Mouse (Mus musculus) neutrophil, adult 83 days (primary cell): ENCODE data around the gene Asphd1. TPM values are rescaled to one million over a fixed set of nuclear protein-coding genes. Genes with fewer than 3 reads are reported as not detected.

ENCODE experiments used
- total RNA-seq, 2 experiments: library from RNA; stranded (reverse); gene quantifications; one replicate each; pipeline ENCODE4 v1.2.4; 2023

The Asphd1 gene
- total RNA-seq, result not detected

GRCm38 (mm10) chr7:126949403-126949792 lies at the start of gene Asphd1:
Gene Asphd1 (minus strand): TSS chr7:126949582.

GRCm38 (mm10) chr7:126975950-126976866 lies 26.8 kb upstream of the Asphd1 start, which contains the start of gene Cdiptos:
Gene Cdiptos (minus strand): TSS chr7:126976098.

GRCm38 (mm10) chr7:126975893-126975949 lies 26.3 kb upstream of the Asphd1 start, which contains the start of gene Cdipt:
Gene Cdipt (plus strand): TSS chr7:126975914.

GRCm38 (mm10) chr7:126949793-126950646 lies 638 bp upstream of the Asphd1 start, which contains the start of gene Sez6l2:
Gene Sez6l2 (plus strand): TSS chr7:126950563.

GRCm38 (mm10) chr7:126928384-126929037 lies 20.9 kb downstream of the Asphd1 start, which contains the start of gene Kctd13:
Gene Kctd13 (plus strand): TSS chr7:126928879.

GRCm38 (mm10) chr7:126922624-126923060 lies 26.7 kb downstream of the Asphd1 start, which contains the start of gene Tmem219:
Gene Tmem219 (minus strand): TSS chr7:126922917.

Other genes starting within 250 kb of the Asphd1 start
- gene Coro1a, start 241.8 kb downstream of the Asphd1 start, total RNA-seq, result 1,000 to 10,000 TPM; 1,654 to 1,761 TPM
- 100 to 1,000 TPM; 246 to 252 TPM for gene Mapk3, start 190.0 kb downstream of the Asphd1 start, total RNA-seq
- gene Gdpd3, start 183.2 kb downstream of the Asphd1 start, total RNA-seq, result 10 to 100 TPM; 23.4 to 27.0 TPM
- 100 to 1,000 TPM; 233 to 240 TPM for gene Ypel3, start 172.6 kb downstream of the Asphd1 start, total RNA-seq
- gene Tbx6, start 168.1 kb downstream of the Asphd1 start, total RNA-seq, result 1 to 10 TPM; 7.1 to 8.5 TPM
- gene Ppp4c, start 157.1 kb downstream of the Asphd1 start, total RNA-seq, result 100 to 1,000 TPM; 213 to 217 TPM
- gene Fam57b, start 151.9 kb downstream of the Asphd1 start, total RNA-seq, result not detected
- gene 4930451I11Rik, start 117.9 kb downstream of the Asphd1 start, total RNA-seq, result not detected
- not detected for gene Doc2a, start 102.2 kb downstream of the Asphd1 start, total RNA-seq
- 10 to 100 TPM; 39.3 to 52.5 TPM for gene Hirip3, start 87.6 kb downstream of the Asphd1 start, total RNA-seq
- gene Ino80e, start 87.2 kb downstream of the Asphd1 start, total RNA-seq, result 10 to 100 TPM; 39.7 to 40.9 TPM
- gene Taok2, start 64.9 kb downstream of the Asphd1 start, total RNA-seq, result 10 to 100 TPM; 72.6 to 75.0 TPM
- gene Tmem219, start 26.7 kb downstream of the Asphd1 start, total RNA-seq, result 10 to 100 TPM; 42.6 to 49.2 TPM
- 10 to 100 TPM; 15.5 to 18.1 TPM for gene Kctd13, start 20.7 kb downstream of the Asphd1 start, total RNA-seq
- gene Sez6l2, start 981 bp upstream of the Asphd1 start, total RNA-seq, result 1 to 10 TPM in 1 of 2 experiments, under 1 TPM in 1; 0.96 to 2.1 TPM
- 10 to 100 TPM; 65.6 to 77.0 TPM for gene Cdipt, start 26.3 kb upstream of the Asphd1 start, total RNA-seq
- gene Cdiptos, start 26.5 kb upstream of the Asphd1 start, total RNA-seq, result 1 to 10 TPM; 1.3 to 2.5 TPM
- gene Mvp, start 65.0 kb upstream of the Asphd1 start, total RNA-seq, result 10 to 100 TPM; 41.8 to 47.1 TPM
- 1 to 10 TPM in 1 of 2 experiments, not detected in 1; 8.7 TPM for gene Pagr1b, start 66.9 kb upstream of the Asphd1 start, total RNA-seq
- 10 to 100 TPM in 1 of 2 experiments, not detected in 1; 11.2 TPM for gene Pagr1a, start 67.8 kb upstream of the Asphd1 start, total RNA-seq
- 10 to 100 TPM; 23.6 to 31.0 TPM for gene Gm42742, start 71.5 kb upstream of the Asphd1 start, total RNA-seq
- under 1 TPM in 1 of 2 experiments, not detected in 1; 0.61 TPM for gene Prrt2, start 71.6 kb upstream of the Asphd1 start, total RNA-seq
- gene Maz, start 77.5 kb upstream of the Asphd1 start, total RNA-seq, result 100 to 1,000 TPM; 177 to 194 TPM
- gene Kif22, start 92.9 kb upstream of the Asphd1 start, total RNA-seq, result 10 to 100 TPM; 78.1 to 84.3 TPM
- gene Zg16, start 137.7 kb upstream of the Asphd1 start, total RNA-seq, result 1 to 10 TPM; 1.1 to 1.9 TPM
- gene AI467606, start 141.8 kb upstream of the Asphd1 start, total RNA-seq, result 100 to 1,000 TPM; 125 to 140 TPM
- gene Qprt, start 172.6 kb upstream of the Asphd1 start, total RNA-seq, result 1 to 10 TPM; 5.4 to 7.0 TPM
- gene Spn, start 188.2 kb upstream of the Asphd1 start, total RNA-seq, result 100 to 1,000 TPM; 133 to 135 TPM
- gene Cd2bp2, start 246.5 kb upstream of the Asphd1 start, total RNA-seq, result 10 to 100 TPM; 50.1 to 54.2 TPM